Comparison of ENCODE assay signal across 21 mouse cellular contexts in the genomic region with DNA sequence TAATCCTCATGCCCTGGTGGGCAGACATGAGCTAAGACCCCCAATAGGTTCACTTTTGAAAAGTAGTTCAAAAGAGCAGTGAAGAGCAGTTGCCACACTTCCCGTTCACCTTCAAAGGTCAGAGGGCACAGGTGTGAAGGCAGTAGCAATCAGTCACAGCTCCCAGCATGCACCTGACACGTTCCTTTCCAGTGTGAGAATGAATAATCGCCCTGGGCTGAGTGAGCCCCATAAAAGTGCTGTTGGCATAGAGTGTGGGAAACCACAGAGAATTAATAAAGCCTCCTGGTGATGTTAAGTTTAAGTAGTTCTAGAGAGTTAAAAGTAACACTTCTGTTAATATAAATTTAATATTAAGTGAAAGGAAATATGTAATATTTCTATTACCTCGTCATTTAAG. TPM values are rescaled to one million over a fixed set of nuclear protein-coding genes. Genes with fewer than 3 reads are reported as not detected.
DNase-seq lines count a peak whose midpoint lies in the region; ATAC-seq lines count a peak whose summit lies in the region.
"Had no signal": no experiment of that assay in that cellular context is flagged by ENCODE, and none has a peak within 500 bp of the region (broad histone marks: within the 10 kb centered on the region; RNA-seq: fewer than 3 reads in every experiment).

No protein-coding gene starts in this region.

- H3K4me2 ChIP-seq in limb, embryonic 12.5 days: no peak overlapping the region
- no peak overlapping the region for H3K4me2 ChIP-seq in midbrain, embryonic 15.5 days
- H3K4me2 ChIP-seq: embryonic facial prominence, embryonic 12.5 days; hindbrain, embryonic 13.5 days; liver, embryonic 15.5 days had no signal

- no peaks in the 10 kb centered on the region for H3K27me3 ChIP-seq in limb, embryonic 12.5 days
- no peaks in the 10 kb centered on the region for H3K27me3 ChIP-seq in midbrain, embryonic 15.5 days (replicated peaks)
- H3K27me3 ChIP-seq: embryonic facial prominence, embryonic 12.5 days; hindbrain, embryonic 13.5 days; liver, embryonic 15.5 days had no signal

- H3K4me1 ChIP-seq in limb, embryonic 12.5 days (replicated peaks): peaks cover 13% of the 10 kb centered on the region
- H3K4me1 ChIP-seq in midbrain, embryonic 15.5 days: no peaks in the 10 kb centered on the region
- H3K4me1 ChIP-seq: embryonic facial prominence, embryonic 12.5 days; hindbrain, embryonic 13.5 days; liver, embryonic 15.5 days had no signal

- no peak overlapping the region for H3K4me3 ChIP-seq in limb, embryonic 12.5 days (replicated peaks)
- no peak overlapping the region for H3K4me3 ChIP-seq in midbrain, embryonic 15.5 days
- H3K4me3 ChIP-seq: embryonic facial prominence, embryonic 12.5 days; hindbrain, embryonic 13.5 days; liver, embryonic 15.5 days had no signal

- H3K9ac ChIP-seq in limb, embryonic 12.5 days (replicated peaks): no peak overlapping the region
- H3K9ac ChIP-seq in midbrain, embryonic 15.5 days: no peak overlapping the region
- H3K9ac ChIP-seq: embryonic facial prominence, embryonic 12.5 days; forebrain, postnatal 0 days; hindbrain, embryonic 13.5 days; liver, embryonic 15.5 days had no signal

- no peaks in the 10 kb centered on the region for H3K9me3 ChIP-seq in limb, embryonic 12.5 days
- H3K9me3 ChIP-seq in midbrain, embryonic 15.5 days: no peaks in the 10 kb centered on the region
- H3K9me3 ChIP-seq: embryonic facial prominence, embryonic 12.5 days; hindbrain, embryonic 13.5 days; liver, embryonic 15.5 days had no signal

- ATAC-seq in limb, embryonic 12.5 days (ENCODE audit: insufficient number of reproducible peaks, insufficient read depth, low FRiP score, low TSS enrichment, low read depth): 0 out of 2 replicates have a peak, but pooled peaks have one; percentile 49
- ATAC-seq in midbrain, embryonic 15.5 days (replicated peaks): no peak
- ATAC-seq: forebrain, postnatal 0 days; inflammation-experienced regulatory T-cells, adult 6 months had no signal

- peak; percentile 20 for DNase-seq in embryo, embryonic 11 days
- no peak for DNase-seq in embryo, embryonic 9.5 days (ENCODE audit: extremely low spot score)
- DNase-seq in forelimb bud, embryonic 11.5 days (ENCODE audit: low read depth, low spot score): peak; percentile 56
- DNase-seq in kidney, postnatal 14 days: peak; percentile 38
- no peak for DNase-seq in ovary, postnatal 14 days (ENCODE audit: low spot score)
- DNase-seq in spleen, adult 12 weeks (ENCODE audit: low spot score): no peak
- DNase-seq: adrenal gland, postnatal 25 days; cerebellum, adult 9-10 months; forebrain, postnatal 0 days; gastrocnemius, postnatal 36 days; liver; lung, postnatal 4 days; right cerebral cortex, postnatal 25 days had no signal

- no peak overlapping the region; the same call in 1 of the 2 replicates for H3K27ac ChIP-seq in limb, embryonic 12.5 days
- no peak overlapping the region for H3K27ac ChIP-seq in midbrain, embryonic 15.5 days
- H3K27ac ChIP-seq: embryonic facial prominence, embryonic 12.5 days; hindbrain, embryonic 13.5 days; liver, embryonic 15.5 days had no signal

- WGBS in limb, embryonic 12.5 days: 20% methylated on average over 4 of the region's 4 CpGs
- 81% methylated on average over 4 of the region's 4 CpGs for WGBS in midbrain, embryonic 15.5 days

- H3K36me3 ChIP-seq in limb, embryonic 12.5 days: peaks cover 45% of the 10 kb centered on the region; the same call in 1 of the 2 replicates
- peaks cover 3% of the 10 kb centered on the region; the same call in 1 of the 2 replicates for H3K36me3 ChIP-seq in midbrain, embryonic 15.5 days (replicated peaks)

RNA-seq across cellular contexts. Expression of a gene that starts 14.2 kb away (rescaled TPM):
- polyA plus RNA-seq in limb, embryonic 12.5 days (2016; fragmentation: Nextera tagmentation; extraction: Ambion mirVana): 1.5 and 2.6 TPM in 2 replicates
- polyA plus RNA-seq in midbrain, embryonic 15.5 days (2015; fragmentation: Nextera tagmentation; extraction: Ambion mirVana): 0.97 and 1.00 TPM in 2 replicates
- polyA plus RNA-seq: spleen, adult 2 months; testis, adult 2 months had no signal

Comparison
In these comparisons a context has a peak if more than half of its experiments do, and no peak if none do; other contexts are left out.
1. DNase-seq: peak in embryo, embryonic 11 days (single experiment), forelimb bud, embryonic 11.5 days (single experiment) and kidney, postnatal 14 days (single experiment); none in embryo, embryonic 9.5 days (single experiment), ovary, postnatal 14 days (single experiment) and spleen, adult 12 weeks (single experiment).